Mouse (Mus musculus) C2C12 (cell line): Measurements from ENCODE around the gene Smurf1. TPM values are rescaled to one million over a fixed set of nuclear protein-coding genes. Genes with fewer than 3 reads are reported as not detected.

ENCODE experiments used
- H3K27me3 ChIP-seq: one replicate; pipeline ENCODE4 v1.6.1; 2011; ENCODE audit not compliant: control insufficient read depth, insufficient read depth, insufficient read length
- H3K36me3 ChIP-seq: one replicate; pipeline ENCODE4 v1.6.1; 2011; ENCODE audit not compliant: control insufficient read depth, insufficient read depth
- H3K4me3 ChIP-seq: one replicate; pipeline ENCODE4 v1.5.1; 2011; ENCODE audit warnings: mild to moderate bottlenecking, control low read depth; ENCODE audit not compliant: poor library complexity, insufficient read depth, severe bottlenecking
- H3K79me2 ChIP-seq: one replicate; pipeline ENCODE4 v1.6.1; 2011; ENCODE audit not compliant: control insufficient read depth, insufficient read depth
- H3K79me3 ChIP-seq: one replicate; pipeline ENCODE4 v1.6.1; 2011; ENCODE audit warnings: low read depth, control low read depth
- H3ac ChIP-seq: one replicate; pipeline ENCODE3; 2011; ENCODE audit warnings: low read depth; ENCODE audit not compliant: control insufficient read depth, insufficient read length
- CEBPB ChIP-seq: IDR thresholded peaks from one replicate; pipeline ENCODE4 v1.6.1; 2011; ENCODE audit warnings: low read depth, mild to moderate bottlenecking, control low read depth, moderate library complexity
- CTCF ChIP-seq: IDR thresholded peaks from one replicate; pipeline ENCODE4 v1.5.1; 2011; ENCODE audit not compliant: control insufficient read depth, insufficient read depth, insufficient read length
- FOSL1 ChIP-seq: IDR thresholded peaks from one replicate; pipeline ENCODE4 v1.8.0; 2011; ENCODE audit warnings: mild to moderate bottlenecking, low read length; ENCODE audit not compliant: poor library complexity, insufficient read depth, severe bottlenecking
- MAX ChIP-seq: IDR thresholded peaks from one replicate; pipeline ENCODE4 v1.6.1; 2011; ENCODE audit warnings: mild to moderate bottlenecking, control low read depth
- MYOD1 ChIP-seq: IDR thresholded peaks from one replicate; pipeline ENCODE4 v1.6.1; 2011; ENCODE audit warnings: low read depth; ENCODE audit not compliant: control insufficient read depth, insufficient read length
- MYOG ChIP-seq: IDR thresholded peaks from one replicate; pipeline ENCODE4 v1.6.1; 2011; ENCODE audit not compliant: control insufficient read depth, insufficient read length; ENCODE audit errors: extremely low read depth
- USF1 ChIP-seq: IDR thresholded peaks from one replicate; pipeline ENCODE4 v1.6.1; 2011; ENCODE audit warnings: low read depth, mild to moderate bottlenecking, control low read depth, moderate library complexity
- microRNA-seq: library from miRNA; unstranded; fragments of <30 nt; microRNA quantifications from one replicate; pipeline ENCODE4, GENCODE M21; 2019; ENCODE audit warnings: borderline microRNAs expressed
- polyA plus RNA-seq: library from polyadenylated mRNA; unstranded; fragments of >200 nt; fragmentation: generic; extraction: Trizol; gene quantifications from one replicate; pipeline ENCODE4 v1.2.1, GENCODE M21; 2012; ENCODE audit warnings: missing spikeins

The Smurf1 gene
- polyA plus RNA-seq, 1 experiment, result 39.1 TPM

DNA sequence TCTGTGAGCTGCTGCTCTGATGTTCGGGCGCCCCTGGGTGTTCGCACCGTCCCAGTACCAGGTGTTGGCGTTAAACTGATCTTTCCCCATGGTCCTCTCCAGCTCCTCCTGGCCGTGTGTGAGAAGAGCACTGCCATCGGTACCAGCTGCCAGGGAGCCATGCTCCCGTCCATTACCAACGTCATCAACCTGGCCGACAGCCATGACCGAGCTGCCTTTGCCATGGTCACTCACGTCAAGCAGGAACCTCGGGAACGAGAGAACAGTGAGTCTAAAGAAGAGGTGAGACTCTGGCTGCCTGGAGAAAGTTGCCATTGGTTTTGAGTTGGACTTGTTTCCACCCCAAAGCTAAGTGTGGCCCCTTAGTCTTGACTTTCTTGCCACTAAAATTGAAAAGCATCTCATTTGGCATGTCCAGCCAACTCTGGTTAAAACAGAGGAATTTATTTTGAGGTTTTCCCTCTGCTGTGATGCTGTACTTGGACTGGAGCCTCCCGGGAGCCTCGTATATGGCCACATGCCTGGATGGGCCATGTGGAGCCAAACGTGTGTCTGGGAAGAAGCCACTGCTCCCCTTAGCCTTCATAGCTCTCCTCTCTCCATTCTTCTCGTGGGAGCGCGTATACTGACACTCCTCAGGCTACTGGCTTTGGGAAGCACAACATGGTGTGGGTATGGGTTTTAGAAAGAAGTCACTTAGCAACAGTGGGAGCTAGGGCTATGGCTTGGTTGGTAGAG, 137.1 kb downstream of the Smurf1 start:
- Histone ChIP-seq H3K4me3 (no peak overlapping the region), H3K27me3 (no peaks in the 10 kb centered on the region), H3K79me2 (no peaks in the 10 kb centered on the region), H3K36me3 (peaks cover 82% of the 10 kb centered on the region), H3K79me3 (no peaks in the 10 kb centered on the region), H3ac (no peak overlapping the region)
- TF ChIP-seq CEBPB (no peak), MYOD1 (no peak), FOSL1 (no peak), MAX (no peak), USF1 (no peak), CTCF (no peak), MYOG (no peak)

Small RNAs within 50 kb of the gene (microRNA-seq; reads per million reads assigned to microRNA genes)
- 1.2 reads per million, percentile 26 among the genes with 10 or more reads in this experiment for gene Mir7039

Other genes with a start within 250 kb of the Smurf1 start
- gene Tmem130, start 204.0 kb downstream of the Smurf1 start, polyA plus RNA-seq, result not detected
- 42.0 TPM for gene Trrap, start 198.1 kb downstream of the Smurf1 start, polyA plus RNA-seq
- gene Gm4871, start 66.9 kb upstream of the Smurf1 start, polyA plus RNA-seq, result not detected
- gene 1700018F24Rik, start 77.1 kb upstream of the Smurf1 start, polyA plus RNA-seq, result not detected
- 91.7 TPM for gene Arpc1a, start 118.0 kb upstream of the Smurf1 start, polyA plus RNA-seq
- gene Kpna7, start 118.2 kb upstream of the Smurf1 start, polyA plus RNA-seq, result not detected
- 741 TPM for gene Arpc1b, start 148.4 kb upstream of the Smurf1 start, polyA plus RNA-seq
- gene Pdap1, start 174.4 kb upstream of the Smurf1 start, polyA plus RNA-seq, result 136 TPM
- gene Bud31, start 174.5 kb upstream of the Smurf1 start, polyA plus RNA-seq, result 175 TPM
- 14.5 TPM for gene Ptcd1, start 201.3 kb upstream of the Smurf1 start, polyA plus RNA-seq
- 47.7 TPM for gene Cpsf4, start 201.4 kb upstream of the Smurf1 start, polyA plus RNA-seq
- 643 TPM for gene Atp5j2, start 226.2 kb upstream of the Smurf1 start, polyA plus RNA-seq
- 2.0 TPM for gene Zkscan14, start 236.0 kb upstream of the Smurf1 start, polyA plus RNA-seq
- 3.6 TPM for gene Zkscan5, start 238.7 kb upstream of the Smurf1 start, polyA plus RNA-seq